Mouse (Mus musculus): ENCODE data around the gene Spsb1. TPM values are rescaled to one million over a fixed set of nuclear protein-coding genes. Genes with fewer than 3 reads are reported as not detected.

Gene Spsb1
- polyA plus RNA-seq, 1 experiment: 3.9 TPM

DNA sequence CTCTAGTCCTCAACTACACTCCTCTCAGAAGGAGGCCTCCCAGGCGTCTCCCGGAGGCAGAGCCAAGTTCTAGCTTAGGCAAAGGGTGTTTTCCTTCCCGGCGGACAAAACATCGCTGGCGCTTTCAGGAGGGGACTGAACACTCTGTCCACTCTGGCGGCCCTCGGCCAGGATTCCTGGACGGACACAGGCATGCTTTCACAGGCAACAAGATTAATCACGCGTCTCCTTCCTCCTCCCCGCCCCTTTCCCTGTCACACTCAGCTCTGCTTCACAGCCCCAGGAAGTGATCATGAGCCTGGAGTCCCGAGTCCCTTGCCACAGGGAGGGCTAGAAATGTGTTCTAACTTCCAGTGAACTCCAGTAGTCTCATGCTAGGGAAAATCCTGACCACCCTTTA, 65.0 kb downstream of the Spsb1 start:
- TF ChIP-seq POLR2A (IDR thresholded peaks at IDR 0.05; ENCODE audit: borderline replicate concordance, control insufficient read depth, low read depth, low read length) (no peak), CTCF (IDR thresholded peaks at IDR 0.05; ENCODE audit: control insufficient read depth, insufficient read depth, low read length) (no peak)
- WGBS: 9% methylated on average over 13 of the region's 13 CpGs
- Histone ChIP-seq H3K27ac (ENCODE audit: control insufficient read depth, insufficient read depth, low read depth, low read length, poor library complexity) (no peak overlapping the region), H3K4me3 (replicated peaks; ENCODE audit: control insufficient read depth, low read depth, low read length) (no peak overlapping the region), H3K4me1 (ENCODE audit: control insufficient read depth, insufficient read depth, low read length) (no peaks in the 10 kb centered on the region)

DNA sequence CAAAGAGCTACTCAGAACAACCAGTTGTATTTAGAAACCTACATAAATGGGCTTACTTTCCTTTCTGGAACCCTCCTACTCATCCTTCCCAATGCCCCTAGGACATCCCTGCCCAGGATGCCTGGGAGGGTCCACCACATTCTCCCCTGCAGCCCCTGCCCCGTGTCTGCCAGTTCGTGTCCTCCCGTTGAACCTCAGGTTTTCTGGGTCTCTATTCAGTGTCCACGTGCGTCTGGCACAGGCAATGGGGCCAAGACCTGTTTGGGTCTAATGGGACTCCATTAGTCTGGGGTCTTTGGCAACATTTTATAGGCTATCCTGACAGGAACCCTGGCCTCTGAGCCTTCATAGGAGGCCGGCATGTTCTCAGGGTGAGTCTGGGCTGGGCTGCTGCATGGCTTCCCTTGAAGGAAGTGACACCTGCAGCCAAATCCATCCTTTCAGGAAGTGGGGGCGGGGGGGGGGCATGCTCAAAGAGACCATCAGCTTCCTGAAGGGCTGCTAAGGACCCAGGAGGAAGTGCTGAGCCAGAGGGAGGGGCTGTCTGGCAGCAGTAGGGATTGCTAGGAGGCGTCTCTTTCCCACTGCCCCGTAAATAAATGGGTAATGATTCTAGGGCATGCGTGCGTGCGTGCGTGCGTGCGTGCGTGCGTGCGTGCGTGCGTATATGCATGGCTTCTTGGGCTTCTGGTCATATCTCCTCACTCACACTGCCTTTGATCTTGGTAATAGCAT, 65.9 kb downstream of the Spsb1 start:
- Histone ChIP-seq H3K4me1 (ENCODE audit: control insufficient read depth, insufficient read depth, low read length) (no peaks in the 10 kb centered on the region), H3K27ac (ENCODE audit: control insufficient read depth, insufficient read depth, low read depth, low read length, poor library complexity) (no peak overlapping the region; the same call in 1 of the 2 replicates), H3K4me3 (replicated peaks; ENCODE audit: control insufficient read depth, low read depth, low read length) (no peak overlapping the region)
- TF ChIP-seq POLR2A (IDR thresholded peaks at IDR 0.05; ENCODE audit: borderline replicate concordance, control insufficient read depth, low read depth, low read length): no peak
- no peak for TF ChIP-seq CTCF (IDR thresholded peaks at IDR 0.05; ENCODE audit: control insufficient read depth, insufficient read depth, low read length)
- WGBS: 23% methylated on average over 20 of the region's 20 CpGs

GRCm38 (mm10) chr4:149888156-149888555, 66.7 kb downstream of the Spsb1 start:
- TF ChIP-seq POLR2A (IDR thresholded peaks at IDR 0.05; ENCODE audit: borderline replicate concordance, control insufficient read depth, low read depth, low read length) (no peak), CTCF (IDR thresholded peaks at IDR 0.05; ENCODE audit: control insufficient read depth, insufficient read depth, low read length) (no peak)
- no peak overlapping the region for H3K4me3 ChIP-seq (replicated peaks; ENCODE audit: control insufficient read depth, low read depth, low read length)
- 81% methylated on average over 5 of the region's 5 CpGs for WGBS
- H3K27ac ChIP-seq (ENCODE audit: control insufficient read depth, insufficient read depth, low read depth, low read length, poor library complexity): no peak overlapping the region
- H3K4me1 ChIP-seq (ENCODE audit: control insufficient read depth, insufficient read depth, low read length): no peaks in the 10 kb centered on the region

- no peak overlapping the region for H3K4me3 ChIP-seq (replicated peaks; ENCODE audit: control insufficient read depth, low read depth, low read length)
- H3K4me1 ChIP-seq (ENCODE audit: control insufficient read depth, insufficient read depth, low read length): no peaks in the 10 kb centered on the region
- WGBS: 78% methylated on average over 18 of the region's 18 CpGs
- H3K27ac ChIP-seq (ENCODE audit: control insufficient read depth, insufficient read depth, low read depth, low read length, poor library complexity): no peak overlapping the region
- TF ChIP-seq CTCF (IDR thresholded peaks at IDR 0.05; ENCODE audit: control insufficient read depth, insufficient read depth, low read length) (no peak), POLR2A (IDR thresholded peaks at IDR 0.05; ENCODE audit: borderline replicate concordance, control insufficient read depth, low read depth, low read length) (no peak)
Observed at GRCm38 (mm10) chr4:149886298-149887271, 68.3 kb downstream of the Spsb1 start.

- Histone ChIP-seq H3K27ac (ENCODE audit: control insufficient read depth, insufficient read depth, low read depth, low read length, poor library complexity) (no peak overlapping the region), H3K4me3 (replicated peaks; ENCODE audit: control insufficient read depth, low read depth, low read length) (no peak overlapping the region), H3K4me1 (ENCODE audit: control insufficient read depth, insufficient read depth, low read length) (no peaks in the 10 kb centered on the region)
- WGBS: 87% methylated on average over 10 of the region's 10 CpGs
- no peak for TF ChIP-seq POLR2A (IDR thresholded peaks at IDR 0.05; ENCODE audit: borderline replicate concordance, control insufficient read depth, low read depth, low read length)
- no peak for TF ChIP-seq CTCF (IDR thresholded peaks at IDR 0.05; ENCODE audit: control insufficient read depth, insufficient read depth, low read length)
Observed at GRCm38 (mm10) chr4:149883990-149884389, 70.9 kb downstream of the Spsb1 start.

GRCm38 (mm10) chr4:149882139-149882916, 72.5 kb downstream of the Spsb1 start:
- TF ChIP-seq CTCF (IDR thresholded peaks at IDR 0.05; ENCODE audit: control insufficient read depth, insufficient read depth, low read length): no peak
- no peak for TF ChIP-seq POLR2A (IDR thresholded peaks at IDR 0.05; ENCODE audit: borderline replicate concordance, control insufficient read depth, low read depth, low read length)
- Histone ChIP-seq H3K4me3 (replicated peaks; ENCODE audit: control insufficient read depth, low read depth, low read length) (no peak overlapping the region), H3K4me1 (ENCODE audit: control insufficient read depth, insufficient read depth, low read length) (no peaks in the 10 kb centered on the region), H3K27ac (ENCODE audit: control insufficient read depth, insufficient read depth, low read depth, low read length, poor library complexity) (no peak overlapping the region)
- 82% methylated on average over 17 of the region's 17 CpGs for WGBS

DNA sequence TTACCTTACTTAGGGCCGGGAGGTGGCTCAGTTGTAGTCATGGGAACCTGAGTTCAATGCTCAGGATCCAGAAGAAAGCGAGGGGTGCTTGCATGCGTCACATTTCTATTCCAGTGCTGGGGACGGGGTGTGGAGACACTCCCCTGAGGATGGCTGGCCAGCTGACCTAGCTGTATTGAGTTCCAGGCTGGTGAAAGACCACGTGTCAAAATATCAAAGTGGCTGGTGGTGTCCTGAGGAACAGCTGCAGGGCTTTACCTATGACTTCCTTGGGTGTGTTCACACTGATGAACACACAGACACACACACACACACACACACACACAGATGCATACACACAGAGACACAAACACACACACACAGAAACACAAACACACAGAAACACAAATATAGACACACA, 73.9 kb downstream of the Spsb1 start:
- TF ChIP-seq CTCF (IDR thresholded peaks at IDR 0.05; ENCODE audit: control insufficient read depth, insufficient read depth, low read length): no peak
- no peak for TF ChIP-seq POLR2A (IDR thresholded peaks at IDR 0.05; ENCODE audit: borderline replicate concordance, control insufficient read depth, low read depth, low read length)
- Histone ChIP-seq H3K27ac (ENCODE audit: control insufficient read depth, insufficient read depth, low read depth, low read length, poor library complexity) (no peak overlapping the region), H3K4me3 (replicated peaks; ENCODE audit: control insufficient read depth, low read depth, low read length) (no peak overlapping the region), H3K4me1 (ENCODE audit: control insufficient read depth, insufficient read depth, low read length) (no peaks in the 10 kb centered on the region)
- 80% methylated on average over 5 of the region's 5 CpGs for WGBS

All from bone marrow, adult 2 months (tissue).